Mouse (Mus musculus) embryonic facial prominence, embryonic 11.5 days (tissue): ENCODE results near the gene Pnck. TPM values are rescaled to one million over a fixed set of nuclear protein-coding genes. Genes with fewer than 3 reads are reported as not detected.
A peak's percentile ranks its signal among the peaks of the same experiment; 100 is the strongest.

Source experiments
- ATAC-seq: fragments of 200-750 bp; cut with Nextera tagmentation; replicated peaks from 2 replicates; pipeline ENCODE4 v1.8.0; 2017; ENCODE audit warnings: low read depth; ENCODE audit not compliant: insufficient number of reproducible peaks, low FRiP score, low TSS enrichment
- DNase-seq: peaks from one replicate; pipeline ENCODE4 v3.0.0-alpha.2; 2015; ENCODE audit warnings: low spot score
- H3K27ac ChIP-seq: fragments of 300-500 bp; sonication (generic); replicated peaks from 2 replicates; pipeline ENCODE4 v1.5.1; 2014; ENCODE audit warnings: mild to moderate bottlenecking, low read depth, low read length, control low read depth
- H3K27me3 ChIP-seq: fragments of 300-500 bp; sonication (generic); 2 replicates; pipeline ENCODE4 v1.6.1; 2014; ENCODE audit warnings: mild to moderate bottlenecking, low read length, moderate library complexity, mixed read lengths; ENCODE audit not compliant: control insufficient read depth, insufficient read depth
- H3K36me3 ChIP-seq: fragments of 300-500 bp; sonication (generic); replicated peaks from 2 replicates; pipeline ENCODE4 v1.6.1; 2014; ENCODE audit warnings: low read depth, mild to moderate bottlenecking, low read length, moderate library complexity, mixed read lengths; ENCODE audit not compliant: control insufficient read depth, insufficient read depth
- H3K4me1 ChIP-seq: fragments of 300-500 bp; sonication (generic); 2 replicates; pipeline ENCODE4 v1.6.1; 2014; ENCODE audit warnings: low read length, mixed read lengths; ENCODE audit not compliant: control insufficient read depth, insufficient read depth
- H3K4me2 ChIP-seq: fragments of 300-500 bp; sonication (generic); 2 replicates; pipeline ENCODE4 v1.6.1; 2014; ENCODE audit warnings: low read depth, mild to moderate bottlenecking, control low read depth, low read length, moderate library complexity
- H3K4me3 ChIP-seq: fragments of 300-500 bp; sonication (generic); 2 replicates; pipeline ENCODE4 v1.5.1; 2014; ENCODE audit warnings: low read depth, low read length, control low read depth
- H3K9ac ChIP-seq: fragments of 300-500 bp; sonication (generic); replicated peaks from 2 replicates; pipeline ENCODE4 v1.6.1; 2014; ENCODE audit warnings: mild to moderate bottlenecking, control low read depth, low read length
- H3K9me3 ChIP-seq: fragments of 300-500 bp; sonication (generic); replicated peaks from 2 replicates; pipeline ENCODE4 v1.6.1; 2016; ENCODE audit warnings: mild to moderate bottlenecking, low read length, inconsistent platforms, mixed read lengths; ENCODE audit not compliant: control insufficient read depth
- WGBS: fragments of 180-500 bp; shearing (Covaris S2); extraction: QIAGEN DNeasy Blood & Tissue Kit; methylation state at CpG from one replicate; pipeline ENCODE4 v1.1.7; 2014; 5-methylcytosine and 5-hydroxymethylcytosine counted together
- polyA plus RNA-seq: library from polyadenylated mRNA; unstranded; fragments of >200 nt; fragmentation: Nextera tagmentation; extraction: Ambion mirVana; gene quantifications from 2 replicates; pipeline ENCODE4 v1.2.1, GENCODE M21; 2014

Gene Pnck
- polyA plus RNA-seq, 1 experiment from 2014 or later: 9.5 TPM

DNA sequence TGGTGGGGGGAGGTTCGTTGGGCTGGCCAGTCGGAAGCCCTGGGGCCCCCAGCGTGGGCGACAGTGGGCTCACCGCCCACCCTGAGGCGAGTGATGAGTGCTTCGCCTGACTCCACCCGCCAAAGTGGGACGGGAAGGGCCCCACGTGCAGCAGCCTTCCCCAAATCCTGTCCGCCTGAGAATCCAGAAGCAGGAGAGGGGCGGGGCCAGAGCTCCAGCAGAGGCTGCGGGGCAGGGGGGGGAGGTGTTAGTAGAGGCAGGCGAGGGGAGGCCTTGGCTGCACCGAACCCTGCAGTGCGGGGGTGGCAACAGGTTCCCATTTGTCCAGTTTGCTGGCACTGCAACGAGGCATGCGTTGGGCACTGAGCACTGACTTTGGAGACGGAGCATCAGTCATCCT, 22.5 kb downstream of the Pnck start:
- no peaks in the 10 kb centered on the region for H3K9me3 ChIP-seq
- no peak overlapping the region for H3K27ac ChIP-seq
- ATAC-seq: no peak
- DNase-seq: peak; percentile 20
- 19% methylated on average over 19 of the region's 19 CpGs for WGBS
- peaks cover 14% of the 10 kb centered on the region for H3K27me3 ChIP-seq
- H3K4me1 ChIP-seq: no peaks in the 10 kb centered on the region
- H3K4me2 ChIP-seq: peak overlapping the region; percentile 59
- peak overlapping the region; percentile 18 for H3K4me3 ChIP-seq
- no peaks in the 10 kb centered on the region for H3K36me3 ChIP-seq
- no peak overlapping the region for H3K9ac ChIP-seq

- DNase-seq: peak; percentile 17
- 23% methylated on average over 13 of the region's 19 CpGs for WGBS
- H3K27me3 ChIP-seq: peaks cover 14% of the 10 kb centered on the region
Observed at GRCm38 (mm10) chrX:73635425-73635824, 24.5 kb downstream of the Pnck start.

DNA sequence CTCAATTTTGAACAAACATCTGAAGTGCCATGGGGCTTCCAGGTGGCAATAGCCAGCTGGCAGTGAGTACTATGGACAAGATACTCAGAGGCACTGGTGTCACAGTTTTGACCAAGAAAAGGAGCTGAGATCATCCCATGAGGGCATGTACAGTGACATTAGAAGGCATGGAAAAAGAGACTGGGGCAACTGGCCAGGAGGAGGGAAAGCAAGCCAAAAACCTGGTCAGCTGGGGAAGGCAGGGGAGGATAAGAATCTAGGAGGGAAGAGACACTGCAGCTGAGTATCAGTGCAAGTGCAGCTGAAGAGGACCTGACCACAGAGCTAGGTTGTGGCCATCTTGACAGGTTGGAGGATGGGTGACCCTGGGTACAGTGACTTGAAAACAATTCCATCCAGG, 32.9 kb downstream of the Pnck start:
- no peak overlapping the region for H3K4me3 ChIP-seq
- H3K27me3 ChIP-seq: no peaks in the 10 kb centered on the region
- H3K27ac ChIP-seq: no peak overlapping the region
- ATAC-seq: no peak
- H3K4me2 ChIP-seq: no peak overlapping the region
- no peaks in the 10 kb centered on the region for H3K4me1 ChIP-seq
- H3K9ac ChIP-seq: no peak overlapping the region
- H3K36me3 ChIP-seq: no peaks in the 10 kb centered on the region
- H3K9me3 ChIP-seq: no peaks in the 10 kb centered on the region
- no peak for DNase-seq

More at GRCm38 (mm10) chrX:73635425-73635824, 24.5 kb downstream of the Pnck start:
- H3K9me3 ChIP-seq: no peaks in the 10 kb centered on the region
- H3K4me1 ChIP-seq: no peaks in the 10 kb centered on the region
- no peak overlapping the region for H3K9ac ChIP-seq
- peak overlapping the region; percentile 27 for H3K4me2 ChIP-seq
- H3K27ac ChIP-seq: no peak overlapping the region
- ATAC-seq: no peak
- H3K36me3 ChIP-seq: no peaks in the 10 kb centered on the region
- no peak overlapping the region for H3K4me3 ChIP-seq

GRCm38 (mm10) chrX:73619890-73620289, 40.0 kb downstream of the Pnck start:
- ATAC-seq (no peak), DNase-seq (no peak)
- no peak overlapping the region for H3K27ac ChIP-seq
- H3K9ac ChIP-seq: no peak overlapping the region
- no peak overlapping the region for H3K4me3 ChIP-seq
- no peaks in the 10 kb centered on the region for H3K27me3 ChIP-seq
- no peaks in the 10 kb centered on the region for H3K9me3 ChIP-seq
- H3K36me3 ChIP-seq: no peaks in the 10 kb centered on the region
- no peak overlapping the region for H3K4me2 ChIP-seq
- H3K4me1 ChIP-seq: no peaks in the 10 kb centered on the region
- 88% methylated on average over 2 of the region's 2 CpGs for WGBS

DNA sequence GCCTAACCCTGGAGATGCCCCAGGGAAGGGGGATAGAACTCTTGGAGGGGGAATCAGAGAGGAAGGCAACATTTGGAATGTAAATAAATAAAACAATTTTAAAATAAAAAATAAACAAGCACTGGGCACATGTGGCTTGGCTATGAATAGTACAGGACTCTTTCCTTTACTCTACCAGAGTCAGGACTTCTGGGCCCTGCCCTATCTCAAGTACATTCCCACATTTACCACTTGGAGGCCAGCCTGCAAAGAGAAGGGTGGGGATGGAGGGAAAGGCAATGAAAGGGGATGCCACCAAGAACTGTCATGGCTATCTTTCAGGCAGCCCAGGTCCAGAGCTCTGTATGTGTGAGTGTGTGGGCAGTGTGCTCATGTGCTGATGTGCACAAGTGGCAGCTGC, 40.5 kb downstream of the Pnck start:
- no peaks in the 10 kb centered on the region for H3K9me3 ChIP-seq
- DNase-seq (no peak), ATAC-seq (no peak)
- no peaks in the 10 kb centered on the region for H3K27me3 ChIP-seq
- no peaks in the 10 kb centered on the region for H3K36me3 ChIP-seq
- H3K4me3 ChIP-seq: no peak overlapping the region
- H3K4me2 ChIP-seq: no peak overlapping the region
- no peak overlapping the region for H3K9ac ChIP-seq
- no peaks in the 10 kb centered on the region for H3K4me1 ChIP-seq
- no peak overlapping the region for H3K27ac ChIP-seq

- no peaks in the 10 kb centered on the region for H3K27me3 ChIP-seq
- no peak overlapping the region for H3K27ac ChIP-seq
- H3K9ac ChIP-seq: no peak overlapping the region
- no peak overlapping the region for H3K4me2 ChIP-seq
- H3K4me3 ChIP-seq: no peak overlapping the region
- H3K36me3 ChIP-seq: no peaks in the 10 kb centered on the region
- 95% methylated on average over 1 of the region's 1 CpGs for WGBS
- H3K9me3 ChIP-seq: no peaks in the 10 kb centered on the region
- ATAC-seq (no peak), DNase-seq (no peak)
- no peaks in the 10 kb centered on the region for H3K4me1 ChIP-seq
Observed at GRCm38 (mm10) chrX:73615876-73616275, 44.0 kb downstream of the Pnck start.

- H3K36me3 ChIP-seq: no peaks in the 10 kb centered on the region
- 69% methylated on average over 4 of the region's 4 CpGs for whole genome bisulfite sequencing
- no peaks in the 10 kb centered on the region for H3K4me1 ChIP-seq
Observed at GRCm38 (mm10) chrX:73613665-73614064, 46.3 kb downstream of the Pnck start.

More at GRCm38 (mm10) chrX:73613665-73614064, 46.3 kb downstream of the Pnck start:
- H3K27me3 ChIP-seq: no peaks in the 10 kb centered on the region
- no peak overlapping the region for H3K27ac ChIP-seq
- ATAC-seq (no peak), DNase-seq (no peak)
- no peak overlapping the region for H3K9ac ChIP-seq
- H3K9me3 ChIP-seq: no peaks in the 10 kb centered on the region
- no peak overlapping the region for H3K4me2 ChIP-seq
- no peak overlapping the region for H3K4me3 ChIP-seq
